Mouse (Mus musculus): ENCODE results near the gene Gm20388. TPM values are rescaled to one million over a fixed set of nuclear protein-coding genes. Genes with fewer than 3 reads are reported as not detected.

Gm20388 gene
- total RNA-seq, 1 experiment from 2014 or later, result 3.6 TPM

DNA sequence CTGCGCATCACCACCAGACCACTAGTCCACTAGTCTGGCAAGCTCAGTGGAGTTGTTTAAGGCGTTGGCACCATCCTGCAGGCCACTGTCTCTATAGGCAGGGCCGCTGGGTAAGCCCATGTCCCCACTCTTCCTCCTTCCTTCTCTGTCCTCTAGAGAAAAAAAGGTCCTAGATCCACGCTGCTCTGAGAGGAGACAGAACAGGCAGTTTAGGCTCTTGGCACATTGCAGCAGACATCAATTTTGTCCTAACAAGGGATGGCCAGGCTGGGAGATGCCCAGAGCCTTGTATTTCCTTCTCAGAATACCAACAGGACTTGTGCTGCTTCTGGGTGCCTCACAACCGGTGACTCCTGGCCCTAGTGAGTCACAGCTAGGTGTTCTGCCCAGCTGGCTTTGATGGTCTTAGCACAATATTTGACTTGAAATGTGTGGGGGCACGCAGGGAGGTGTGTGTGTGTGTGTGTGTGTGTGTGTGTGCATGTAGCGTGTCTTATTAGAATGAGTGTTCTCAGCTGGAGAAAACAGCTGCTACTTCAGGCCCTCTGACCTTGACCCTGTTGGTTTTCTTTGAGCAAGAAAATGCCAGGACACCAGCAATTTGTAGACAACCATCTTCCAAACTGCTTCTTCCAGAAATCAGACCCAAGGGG is 1967.3 kb downstream of the Gm20388 start:
- no peak for DNase-seq

DNA sequence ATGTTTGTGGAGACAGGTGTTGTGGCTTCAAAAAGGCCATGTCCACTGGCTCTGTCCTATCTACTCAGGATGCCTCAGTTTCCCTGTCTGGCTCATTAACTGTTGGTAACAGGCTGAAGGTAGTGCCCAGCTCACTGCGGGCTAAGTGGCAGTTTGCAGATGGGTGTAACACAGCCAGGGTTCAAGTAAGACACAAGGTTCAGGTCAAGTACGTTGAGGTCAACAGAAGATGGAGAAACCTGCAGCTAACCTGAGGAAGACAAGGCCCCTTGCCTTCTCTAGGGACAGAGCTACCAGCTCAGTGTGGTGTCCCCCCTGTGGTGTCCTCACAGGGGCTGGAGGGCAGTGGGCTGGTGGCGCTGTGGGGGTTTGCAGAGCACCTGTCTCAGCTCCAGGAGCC is 1969.1 kb downstream of the Gm20388 start:
- DNase-seq, result no peak

GRCm38 (mm10) chr8:121880818-121881217 is 1970.2 kb downstream of the Gm20388 start:
- DNase-seq, result no peak

GRCm38 (mm10) chr8:121881921-121882320 is 1971.3 kb downstream of the Gm20388 start:
- no peak for DNase-seq

GRCm38 (mm10) chr8:121884181-121884580 is 1973.5 kb downstream of the Gm20388 start:
- no peak for DNase-seq

- DNase-seq, result no peak
Measured at GRCm38 (mm10) chr8:121885001-121885400, 1974.4 kb downstream of the Gm20388 start.

GRCm38 (mm10) chr8:121885433-121885832 is 1974.8 kb downstream of the Gm20388 start:
- DNase-seq, result no peak

DNA sequence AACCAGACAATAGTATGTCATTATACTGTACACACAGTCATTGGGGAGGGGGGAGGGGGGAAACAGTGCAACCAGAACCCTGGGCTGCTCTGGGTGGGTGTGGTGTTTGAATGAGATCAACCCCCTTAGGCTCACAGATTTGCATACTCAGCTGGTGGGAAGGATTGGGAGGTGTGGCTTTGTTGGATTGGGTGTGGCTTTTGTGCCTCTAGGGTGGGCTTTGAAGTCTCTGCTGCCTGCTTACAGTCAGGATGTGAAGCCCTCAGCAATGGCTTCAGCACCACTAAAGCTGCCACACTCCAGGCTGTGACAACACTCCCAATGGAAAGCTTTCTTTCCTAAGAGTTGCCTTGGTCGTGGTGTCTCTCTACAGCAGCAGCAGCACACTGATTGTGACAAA is 1976.9 kb downstream of the Gm20388 start:
- DNase-seq, result no peak

- DNase-seq, result peak; percentile 41
Measured at GRCm38 (mm10) chr8:121889317-121889716, 1978.7 kb downstream of the Gm20388 start.

DNA sequence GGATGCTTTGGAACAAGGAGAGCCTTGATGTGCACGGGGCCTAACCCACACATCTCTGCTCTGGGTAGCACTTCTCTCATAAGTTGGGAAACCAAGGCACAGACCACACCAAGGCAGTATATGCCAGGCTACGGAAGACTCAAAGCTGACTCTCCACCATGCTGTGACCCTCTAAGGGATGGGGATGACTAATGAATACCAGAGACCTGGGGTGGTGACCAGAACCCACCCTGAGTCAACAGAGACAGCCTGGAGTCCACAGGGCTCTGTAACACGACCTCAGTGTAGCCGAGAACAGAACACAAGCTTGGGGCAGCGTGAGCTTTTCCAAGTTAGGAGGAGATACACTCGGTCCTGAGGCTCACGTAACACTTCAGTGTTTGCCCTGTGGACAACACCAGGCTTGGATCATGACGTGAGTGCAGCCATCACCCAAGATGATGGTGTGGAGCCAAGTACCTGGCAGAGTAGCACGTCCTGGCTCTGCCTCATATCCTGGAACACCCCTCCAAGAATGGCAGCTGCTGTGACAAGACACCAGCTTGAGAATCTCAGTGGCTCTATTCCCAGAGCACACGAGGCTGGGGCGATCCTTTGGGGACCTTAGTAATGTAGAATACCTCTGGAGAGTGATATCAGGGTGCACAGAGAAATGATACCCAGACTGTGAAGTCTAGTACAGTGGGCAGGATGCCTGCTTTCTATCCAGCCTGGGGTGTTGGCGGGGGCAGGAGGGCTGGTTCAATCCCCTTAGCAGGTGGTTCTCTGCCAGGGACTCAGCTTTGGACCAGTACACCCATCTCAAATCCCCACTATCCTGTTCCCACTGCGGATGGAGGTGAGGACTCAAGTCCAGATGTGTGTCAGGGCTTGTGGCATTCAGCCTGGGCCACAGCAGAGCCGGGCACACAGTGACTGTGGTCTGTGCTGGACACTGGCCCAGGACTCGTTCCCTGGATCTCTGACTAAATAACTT is 1979.5 kb downstream of the Gm20388 start:
- DNase-seq, result no peak

DNA sequence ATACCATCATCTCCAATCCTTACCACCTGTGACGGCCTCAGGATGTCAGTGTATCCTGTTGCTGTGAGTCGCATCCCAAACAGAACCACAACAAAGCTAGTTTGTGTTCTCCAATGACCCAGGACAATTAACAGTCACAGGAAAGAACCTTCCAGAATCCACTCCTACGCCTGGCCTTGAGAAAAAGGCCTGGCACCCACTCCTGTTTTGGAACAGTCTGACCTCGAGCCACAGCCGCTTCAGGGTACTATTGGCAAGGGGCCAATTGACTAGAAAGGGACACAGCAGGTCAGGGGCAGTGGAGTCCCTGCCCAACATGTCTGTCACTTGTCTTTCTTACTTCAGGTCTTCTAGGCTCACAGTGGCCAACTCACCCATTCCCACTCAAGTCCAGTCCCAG is 1982.2 kb downstream of the Gm20388 start:
- no peak for DNase-seq

- DNase-seq, result no peak
Measured at GRCm38 (mm10) chr8:121895910-121896309, 1985.3 kb downstream of the Gm20388 start.

GRCm38 (mm10) chr8:121896476-121897145 is 1986.0 kb downstream of the Gm20388 start:
- no peak for DNase-seq

DNA sequence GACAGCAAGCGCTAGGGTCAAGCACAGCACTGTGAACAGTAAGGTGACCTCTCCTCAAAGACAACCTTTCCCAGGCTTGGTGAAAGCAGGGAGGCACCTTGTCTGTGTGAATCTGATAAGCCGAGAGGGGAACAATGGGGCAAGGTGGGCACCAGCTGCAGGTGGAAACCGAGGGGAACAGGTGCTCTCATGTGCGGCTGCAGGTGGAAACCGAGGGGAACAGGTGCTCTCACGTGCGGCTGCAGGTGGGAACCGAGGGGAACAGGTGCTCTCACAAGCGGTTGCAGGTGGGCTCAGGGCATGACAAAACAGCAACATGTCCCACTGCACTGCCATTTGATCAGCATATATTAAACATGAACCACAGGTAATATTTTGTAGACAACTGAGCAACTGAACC is 1986.6 kb downstream of the Gm20388 start:
- no peak for DNase-seq

- no peak for DNase-seq
Measured at GRCm38 (mm10) chr8:121897871-121898381, 1987.3 kb downstream of the Gm20388 start.

GRCm38 (mm10) chr8:121898401-121898931 is 1987.8 kb downstream of the Gm20388 start:
- DNase-seq, result peak; percentile 73

- no peak for DNase-seq
Measured at GRCm38 (mm10) chr8:121899180-121900044, 1988.8 kb downstream of the Gm20388 start.

- peak; percentile 75 for DNase-seq
Measured at GRCm38 (mm10) chr8:121901498-121902236, 1991.0 kb downstream of the Gm20388 start.

DNA sequence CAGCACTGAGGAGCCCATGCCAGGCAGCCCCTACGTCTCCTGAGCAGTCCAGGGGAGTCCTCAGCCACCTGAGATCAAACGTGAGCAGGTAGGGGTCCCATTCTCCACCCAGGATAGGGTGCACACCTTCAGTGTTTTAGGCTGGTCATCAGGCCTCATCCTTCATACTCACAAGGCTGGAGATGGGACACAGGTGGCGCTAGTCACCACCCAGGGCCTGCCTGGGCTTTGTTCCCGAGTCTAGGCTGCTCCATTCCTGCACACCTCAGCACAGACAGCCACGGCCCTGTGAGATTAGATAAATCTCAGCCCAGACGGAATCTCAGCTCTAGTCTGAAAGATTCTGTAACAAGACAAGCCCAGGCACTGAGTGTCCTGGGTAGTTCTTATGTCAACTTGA is 1993.3 kb downstream of the Gm20388 start:
- DNase-seq, result no peak

GRCm38 (mm10) chr8:121904999-121905398 is 1994.4 kb downstream of the Gm20388 start:
- no peak for DNase-seq

DNA sequence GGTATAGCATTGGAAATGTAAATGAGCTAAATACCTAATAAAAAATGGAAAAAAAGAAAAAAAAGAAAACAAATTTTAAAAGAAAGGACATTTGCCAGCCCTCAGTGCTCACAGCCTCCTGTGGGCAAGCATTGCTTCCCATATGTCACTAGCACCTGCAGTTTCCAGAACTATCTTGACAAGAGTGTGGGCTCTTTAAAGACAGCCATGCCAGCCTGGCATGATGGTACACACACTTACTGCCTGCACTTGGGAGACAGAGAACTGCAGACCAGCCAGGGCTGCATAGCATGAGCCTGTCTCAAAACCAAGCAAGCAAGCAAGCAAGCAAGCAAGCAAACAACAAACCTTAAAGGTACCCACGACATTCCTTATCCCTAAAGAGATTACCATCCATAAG is 1994.8 kb downstream of the Gm20388 start:
- no peak for DNase-seq
